ENCODE assay signal across 8 mouse cellular contexts in genomic region chr13:8202681-8203476, GRCm38 (mm10). TPM values are rescaled to one million over a fixed set of nuclear protein-coding genes. Genes with fewer than 3 reads are reported as not detected.
DNase-seq lines count a peak whose midpoint lies in the region; ATAC-seq and TF ChIP-seq lines count a peak whose summit lies in the region.

TSS of gene Adarb2 (plus strand) at chr13:8202866.

- H3K36me3 ChIP-seq in embryonic facial prominence, embryonic 11.5 days (replicated peaks; ENCODE audit: control insufficient read depth, insufficient read depth, low read depth, low read length) = no peaks in the 10 kb centered on the region
- no peaks in the 10 kb centered on the region for H3K36me3 ChIP-seq in hindbrain, embryonic 15.5 days
- no peaks in the 10 kb centered on the region for H3K36me3 ChIP-seq in limb, embryonic 14.5 days (ENCODE audit: control insufficient read depth, insufficient read depth, low read length)
- H3K36me3 ChIP-seq in kidney, adult 2 months (ENCODE audit: control insufficient read depth, insufficient read depth, low read length) = no peaks in the 10 kb centered on the region

- H3K27ac ChIP-seq in embryonic facial prominence, embryonic 11.5 days (replicated peaks; ENCODE audit: low read depth, low read length) = no peak within 1 kb of the TSS
- peak within 1 kb of the TSS; percentile 57 for H3K27ac ChIP-seq in hindbrain, embryonic 15.5 days (replicated peaks)
- no peak within 1 kb of the TSS for H3K27ac ChIP-seq in limb, embryonic 14.5 days (replicated peaks; ENCODE audit: low read depth, low read length)
- no peak within 1 kb of the TSS for H3K27ac ChIP-seq in kidney, adult 2 months (ENCODE audit: insufficient read depth, low read depth, low read length)

- H3K9me3 ChIP-seq in embryonic facial prominence, embryonic 11.5 days (replicated peaks; ENCODE audit: control insufficient read depth, low read length) = no peaks in the 10 kb centered on the region
- H3K9me3 ChIP-seq in hindbrain, embryonic 15.5 days = no peaks in the 10 kb centered on the region
- no peaks in the 10 kb centered on the region for H3K9me3 ChIP-seq in limb, embryonic 14.5 days (ENCODE audit: control insufficient read depth, low read length)

- H3K4me3 ChIP-seq in embryonic facial prominence, embryonic 11.5 days (ENCODE audit: low read depth, low read length) = peak within 1 kb of the TSS; percentile 35
- H3K4me3 ChIP-seq in hindbrain, embryonic 15.5 days = peak within 1 kb of the TSS; percentile 52
- peak within 1 kb of the TSS; percentile 41 for H3K4me3 ChIP-seq in limb, embryonic 14.5 days (replicated peaks; ENCODE audit: low read length)
- no peak within 1 kb of the TSS for H3K4me3 ChIP-seq in kidney, adult 2 months (ENCODE audit: insufficient read depth, low read depth, low read length)

- ATAC-seq in embryonic facial prominence, embryonic 11.5 days (replicated peaks; ENCODE audit: insufficient number of reproducible peaks, low FRiP score, low TSS enrichment, low read depth) = peak; percentile 91
- ATAC-seq in hindbrain, embryonic 15.5 days (ENCODE audit: low FRiP score, low read depth) = peak; percentile 93
- ATAC-seq in limb, embryonic 14.5 days (ENCODE audit: low FRiP score, low read depth) = peak; percentile 76

- no peaks in the 10 kb centered on the region for H3K4me1 ChIP-seq in embryonic facial prominence, embryonic 11.5 days (ENCODE audit: control insufficient read depth, insufficient read depth, low read length)
- peaks cover 13% of the 10 kb centered on the region for H3K4me1 ChIP-seq in hindbrain, embryonic 15.5 days (replicated peaks)
- no peaks in the 10 kb centered on the region for H3K4me1 ChIP-seq in limb, embryonic 14.5 days (ENCODE audit: control insufficient read depth, insufficient read depth, low read length)
- H3K4me1 ChIP-seq in kidney, adult 2 months (ENCODE audit: control insufficient read depth, insufficient read depth, low read length) = no peaks in the 10 kb centered on the region

- no peak for TF ChIP-seq CTCF in kidney, adult 2 months (conservative IDR thresholded peaks at IDR 0.05; ENCODE audit: insufficient read depth, insufficient read length, low read depth, low read length)

- DNase-seq in adrenal gland, postnatal 10 days = peak; percentile 14
- DNase-seq in adrenal gland, postnatal 25 days = no peak
- peak; percentile 68 for DNase-seq in ES-CJ7 (ENCODE audit: low read depth, low spot score)
- DNase-seq in embryonic facial prominence, embryonic 11.5 days (ENCODE audit: low spot score) = peak; percentile 70
- peak; percentile 21 for DNase-seq in limb, embryonic 14.5 days (ENCODE audit: low spot score)
- peak; percentile 45 for DNase-seq in right cerebral cortex, postnatal 14 days
- DNase-seq in kidney, adult 2 months = no peak

- TF ChIP-seq POLR2A in limb, embryonic 14.5 days (IDR thresholded peaks at IDR 0.05; ENCODE audit: borderline replicate concordance, extremely low read depth, insufficient read depth, insufficient read length) = no peak
- TF ChIP-seq POLR2A in kidney, adult 2 months (IDR thresholded peaks at IDR 0.05; ENCODE audit: low read depth, low read length) = no peak

- WGBS in embryonic facial prominence, embryonic 11.5 days = under 1% methylated on average over 26 of the region's 26 CpGs
- WGBS in hindbrain, embryonic 15.5 days = under 1% methylated on average over 26 of the region's 26 CpGs
- WGBS in limb, embryonic 14.5 days = under 1% methylated on average over 26 of the region's 26 CpGs
- 1% methylated on average over 26 of the region's 26 CpGs for WGBS in kidney, adult 2 months

- H3K27me3 ChIP-seq in embryonic facial prominence, embryonic 11.5 days (ENCODE audit: control insufficient read depth, insufficient read depth, low read length) = no peaks in the 10 kb centered on the region; the same call in 1 of the 2 replicates
- H3K27me3 ChIP-seq in hindbrain, embryonic 15.5 days = no peaks in the 10 kb centered on the region
- H3K27me3 ChIP-seq in limb, embryonic 14.5 days (ENCODE audit: control insufficient read depth, insufficient read depth, low read length) = peaks cover 11% of the 10 kb centered on the region; the same call in 1 of the 2 replicates
- H3K27me3 ChIP-seq in kidney, adult 2 months (replicated peaks; ENCODE audit: control insufficient read depth, insufficient read depth, low read length) = no peaks in the 10 kb centered on the region

- H3K9ac ChIP-seq in embryonic facial prominence, embryonic 11.5 days (replicated peaks; ENCODE audit: low read length) = peak within 1 kb of the TSS; percentile 37
- peak within 1 kb of the TSS; percentile 50 for H3K9ac ChIP-seq in hindbrain, embryonic 15.5 days
- peak within 1 kb of the TSS; percentile 44 for H3K9ac ChIP-seq in limb, embryonic 14.5 days (ENCODE audit: low read depth, low read length, severe bottlenecking)

- H3K4me2 ChIP-seq in embryonic facial prominence, embryonic 11.5 days (ENCODE audit: low read depth, low read length) = peak within 1 kb of the TSS; percentile 71
- peak within 1 kb of the TSS; percentile 89 for H3K4me2 ChIP-seq in hindbrain, embryonic 15.5 days
- peak within 1 kb of the TSS; percentile 70 for H3K4me2 ChIP-seq in limb, embryonic 14.5 days (replicated peaks; ENCODE audit: low read depth, low read length, severe bottlenecking)

RNA-seq across cellular contexts. Expression of gene Adarb2, which starts in this region (rescaled TPM):
- total RNA-seq in adrenal gland, postnatal 10 days (2021) = under 1 TPM; 0.09 to 0.18 TPM
- 0.33 TPM in 1 of 2 replicates, not detected in the other for total RNA-seq in adrenal gland, postnatal 25 days (2021)
- 1.8 and 2.1 TPM in 2 replicates for polyA plus RNA-seq in embryonic facial prominence, embryonic 11.5 days (2014; fragmentation: Nextera tagmentation; extraction: Ambion mirVana)
- polyA plus RNA-seq in hindbrain, embryonic 15.5 days (2015; fragmentation: Nextera tagmentation; extraction: Ambion mirVana) = 23.6 and 25.7 TPM in 2 replicates
- polyA plus RNA-seq in limb, embryonic 14.5 days (2012; rRNA removed) = 1.5 and 1.6 TPM in 2 replicates
- 2.3 and 2.4 TPM in 2 replicates for polyA plus RNA-seq in limb, embryonic 14.5 days (2014; fragmentation: Nextera tagmentation; extraction: Ambion mirVana)
- not detected in 2 replicates for polyA plus RNA-seq in kidney, adult 2 months (2012; rRNA removed)

Comparison
In these comparisons a context has a peak if more than half of its experiments do, and no peak if none do; other contexts are left out.
1. Peak in DNase-seq in adrenal gland, postnatal 10 days; RNA of the gene not detected or under 1 TPM.
2. DNase-seq: peak in ES-CJ7 (single experiment), embryonic facial prominence, embryonic 11.5 days (single experiment), limb, embryonic 14.5 days (single experiment) and right cerebral cortex, postnatal 14 days (single experiment); none in adrenal gland, postnatal 25 days (single experiment) and kidney, adult 2 months (single experiment).
3. Peak in every context shown above with its lines, with median percentiles within 50 percentile points of each other: ATAC-seq, H3K4me2 ChIP-seq and H3K9ac ChIP-seq.